Mouse (Mus musculus) stomach, embryonic 16.5 days (tissue): ENCODE data around the gene Cybc1. TPM values are rescaled to one million over a fixed set of nuclear protein-coding genes. Genes with fewer than 3 reads are reported as not detected.

Source experiments
- ATAC-seq: fragments of 200-750 bp; cut with Nextera tagmentation; 2 replicates; pipeline ENCODE4 v1.8.0; 2017; ENCODE audit warnings: moderate number of reproducible peaks, moderate TSS enrichment; ENCODE audit not compliant: insufficient read depth, low FRiP score
- H3K27ac ChIP-seq: fragments of 300-500 bp; sonication (generic); 2 replicates; pipeline ENCODE4 v1.5.1; 2014; ENCODE audit warnings: low read length
- H3K27me3 ChIP-seq: fragments of 300-500 bp; sonication (generic); 2 replicates; pipeline ENCODE4 v1.6.1; 2014; ENCODE audit warnings: low read length, control low read depth, mixed read lengths; ENCODE audit not compliant: control insufficient read depth, insufficient read depth
- H3K36me3 ChIP-seq: fragments of 300-500 bp; sonication (generic); 2 replicates; pipeline ENCODE4 v1.6.1; 2014; ENCODE audit warnings: low read length; ENCODE audit not compliant: control insufficient read depth, insufficient read depth
- H3K4me1 ChIP-seq: fragments of 300-500 bp; sonication (generic); 2 replicates; pipeline ENCODE4 v1.6.1; 2014; ENCODE audit warnings: low read length, control low read depth, mixed read lengths; ENCODE audit not compliant: control insufficient read depth, insufficient read depth
- H3K4me2 ChIP-seq: fragments of 300-500 bp; sonication (generic); 2 replicates; pipeline ENCODE4 v1.6.1; 2014; ENCODE audit warnings: low read depth, low read length, mixed read lengths
- H3K4me3 ChIP-seq: fragments of 300-500 bp; sonication (generic); replicated peaks from 2 replicates; pipeline ENCODE4 v1.5.1; 2014; ENCODE audit warnings: mild to moderate bottlenecking, low read length
- H3K9ac ChIP-seq: fragments of 300-500 bp; sonication (generic); 2 replicates; pipeline ENCODE4 v1.6.1; 2014; ENCODE audit warnings: low read length
- H3K9me3 ChIP-seq: fragments of 300-500 bp; sonication (generic); replicated peaks from 2 replicates; pipeline ENCODE4 v1.6.1; 2016; ENCODE audit warnings: low read length, control low read depth; ENCODE audit not compliant: control insufficient read depth
- WGBS: fragments of 180-500 bp; shearing (Covaris S2); extraction: QIAGEN DNeasy Blood & Tissue Kit; methylation state at CpG from one replicate; pipeline ENCODE4 v1.1.7; 2014; 5-methylcytosine and 5-hydroxymethylcytosine counted together
- polyA plus RNA-seq: library from polyadenylated mRNA; unstranded; fragments of >200 nt; fragmentation: Nextera tagmentation; extraction: Ambion mirVana; gene quantifications from 2 replicates; pipeline ENCODE4 v1.2.1, GENCODE M21; 2015

Cybc1 gene
- polyA plus RNA-seq, 1 experiment from 2014 or later: 37.9 TPM

DNA sequence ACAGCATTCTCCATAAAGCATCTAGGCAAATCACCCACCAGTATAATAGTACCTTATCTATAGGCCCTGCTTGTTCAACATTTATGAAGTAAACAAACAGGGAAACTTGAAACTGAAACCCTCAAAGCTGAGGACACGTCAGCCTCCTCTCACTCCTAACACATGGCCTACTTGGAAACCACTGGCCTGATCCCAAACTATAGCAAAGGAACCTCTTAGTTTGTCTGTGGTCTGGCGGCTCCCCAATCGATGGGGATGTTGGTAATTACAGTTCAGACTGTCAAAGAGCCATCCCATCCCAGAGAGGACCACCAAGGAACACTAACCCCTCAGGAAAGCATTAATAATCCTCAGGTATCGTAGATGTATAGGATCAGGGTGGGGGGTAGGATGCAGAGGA is 29.3 kb downstream of the Cybc1 start:
- Histone ChIP-seq H3K4me1 (peaks cover 4% of the 10 kb centered on the region; the same call in 1 of the 2 replicates), H3K27ac (no peak overlapping the region), H3K4me2 (no peak overlapping the region), H3K9me3 (no peaks in the 10 kb centered on the region), H3K4me3 (no peak overlapping the region), H3K9ac (no peak overlapping the region), H3K27me3 (no peaks in the 10 kb centered on the region), H3K36me3 (no peaks in the 10 kb centered on the region)
- no peak for ATAC-seq
- WGBS: 77% methylated on average over 4 of the region's 4 CpGs

DNA sequence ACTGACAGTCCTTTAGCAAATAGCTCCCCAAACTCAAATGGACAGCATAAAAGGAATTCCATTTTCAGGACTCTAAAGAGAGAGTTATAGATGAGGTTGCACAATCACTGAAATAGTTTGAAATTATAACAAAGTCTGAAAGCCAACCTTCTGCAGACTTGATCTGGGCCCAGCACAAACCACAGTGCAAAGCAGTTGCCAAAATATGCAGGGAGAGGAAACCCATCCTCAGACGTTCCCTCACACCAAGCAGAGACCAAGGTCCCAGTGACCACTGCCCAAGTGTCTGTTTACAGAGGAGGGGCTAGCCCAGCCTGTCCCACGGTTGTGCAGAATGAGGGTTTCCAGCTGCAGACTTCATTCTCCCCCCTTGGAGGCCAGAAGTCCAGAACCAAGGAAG is 30.5 kb downstream of the Cybc1 start:
- no peaks in the 10 kb centered on the region for H3K36me3 ChIP-seq
- H3K9me3 ChIP-seq: no peaks in the 10 kb centered on the region
- H3K27me3 ChIP-seq: no peaks in the 10 kb centered on the region
- H3K9ac ChIP-seq: no peak overlapping the region
- ATAC-seq: no peak
- no peak overlapping the region for H3K4me3 ChIP-seq
- peaks cover 1% of the 10 kb centered on the region; the same call in 1 of the 2 replicates for H3K4me1 ChIP-seq
- no peak overlapping the region for H3K4me2 ChIP-seq
- no peak overlapping the region for H3K27ac ChIP-seq
- WGBS: 19% methylated on average over 2 of the region's 2 CpGs

- ATAC-seq: no peak
- no peaks in the 10 kb centered on the region for H3K9me3 ChIP-seq
- no peak overlapping the region for H3K4me2 ChIP-seq
- H3K4me1 ChIP-seq: no peaks in the 10 kb centered on the region
- H3K4me3 ChIP-seq: no peak overlapping the region
- WGBS: 77% methylated on average over 3 of the region's 3 CpGs
- H3K9ac ChIP-seq: no peak overlapping the region
- H3K36me3 ChIP-seq: no peaks in the 10 kb centered on the region
- no peaks in the 10 kb centered on the region for H3K27me3 ChIP-seq
- H3K27ac ChIP-seq: no peak overlapping the region
These were observed 35.7 kb downstream of the Cybc1 start for GRCm38 (mm10) chr11:121193415-121193814.

GRCm38 (mm10) chr11:121192742-121193141 is 36.4 kb downstream of the Cybc1 start:
- H3K4me3 ChIP-seq: no peak overlapping the region
- no peak overlapping the region for H3K9ac ChIP-seq
- H3K9me3 ChIP-seq: no peaks in the 10 kb centered on the region
- no peaks in the 10 kb centered on the region for H3K27me3 ChIP-seq
- H3K36me3 ChIP-seq: no peaks in the 10 kb centered on the region
- H3K4me1 ChIP-seq: no peaks in the 10 kb centered on the region
- no peak overlapping the region for H3K4me2 ChIP-seq
- 68% methylated on average over 2 of the region's 2 CpGs for WGBS
- no peak overlapping the region for H3K27ac ChIP-seq
- ATAC-seq: no peak

- no peaks in the 10 kb centered on the region for H3K27me3 ChIP-seq
- H3K4me2 ChIP-seq: no peak overlapping the region
- H3K9me3 ChIP-seq: no peaks in the 10 kb centered on the region
- ATAC-seq: no peak
- WGBS: 82% methylated on average over 3 of the region's 3 CpGs
- H3K4me1 ChIP-seq: no peaks in the 10 kb centered on the region
- no peak overlapping the region for H3K27ac ChIP-seq
- H3K4me3 ChIP-seq: no peak overlapping the region
- H3K36me3 ChIP-seq: no peaks in the 10 kb centered on the region
- H3K9ac ChIP-seq: no peak overlapping the region
These were observed 39.4 kb downstream of the Cybc1 start for GRCm38 (mm10) chr11:121189681-121190080.

DNA sequence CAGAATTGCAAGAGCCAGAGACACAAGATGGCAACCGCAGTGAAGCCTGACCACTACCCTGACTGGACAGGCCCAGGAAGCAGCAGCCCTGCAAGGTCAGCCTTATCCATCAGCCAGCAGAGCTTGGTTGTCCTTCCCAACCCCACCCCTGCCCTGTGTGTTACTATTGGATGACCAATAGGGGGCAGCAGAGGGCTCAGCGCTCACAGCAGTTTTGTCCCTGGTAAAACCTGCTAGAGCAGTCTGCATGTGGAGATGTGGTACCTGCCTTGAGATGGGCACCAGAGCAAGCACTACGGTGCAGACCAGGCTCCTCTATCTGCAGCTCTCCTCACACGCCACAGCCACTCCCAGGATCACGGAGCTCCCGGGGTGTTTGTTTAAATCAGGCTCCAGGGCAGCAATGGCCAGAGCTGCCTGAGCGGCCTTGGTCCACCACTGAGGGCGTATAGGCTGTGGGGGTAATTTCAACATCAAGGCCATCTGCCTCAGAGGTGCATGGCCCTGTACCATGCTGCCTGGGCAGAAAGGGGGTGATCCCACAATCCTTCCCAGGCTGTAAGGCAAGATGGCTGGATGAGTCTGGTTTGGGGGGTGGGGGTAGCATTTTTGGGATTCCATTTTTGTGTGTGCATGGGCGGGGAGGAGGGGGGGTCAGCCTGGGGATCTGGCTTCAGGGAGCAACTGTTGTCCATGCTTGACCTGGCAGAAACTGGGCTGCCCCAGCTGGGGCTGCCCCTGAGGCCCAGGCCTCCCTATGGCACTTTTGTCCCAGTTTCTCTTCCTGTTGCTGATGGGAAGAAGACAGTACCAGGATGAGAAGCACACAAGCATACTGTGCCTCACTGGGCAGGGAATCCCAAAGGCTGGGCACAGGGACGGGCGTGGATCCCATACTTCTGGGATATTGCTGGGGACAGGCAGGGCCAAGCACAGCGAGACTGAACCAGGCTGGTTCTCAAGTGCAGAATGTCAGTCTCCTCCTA is 52.5 kb downstream of the Cybc1 start:
- WGBS: 48% methylated on average over 12 of the region's 12 CpGs
- Histone ChIP-seq H3K27me3 (no peaks in the 10 kb centered on the region), H3K9me3 (no peaks in the 10 kb centered on the region), H3K4me1 (no peaks in the 10 kb centered on the region), H3K36me3 (no peaks in the 10 kb centered on the region), H3K4me2 (no peak overlapping the region), H3K4me3 (no peak overlapping the region), H3K27ac (no peak overlapping the region), H3K9ac (no peak overlapping the region)
- peak; percentile 59; the same call in 1 of the 2 replicates for ATAC-seq

- no peak overlapping the region for H3K4me2 ChIP-seq
- H3K9me3 ChIP-seq: no peaks in the 10 kb centered on the region
- no peak for ATAC-seq
- WGBS: 54% methylated on average over 3 of the region's 3 CpGs
- H3K27ac ChIP-seq: no peak overlapping the region
- no peak overlapping the region for H3K4me3 ChIP-seq
- H3K27me3 ChIP-seq: no peaks in the 10 kb centered on the region
- no peaks in the 10 kb centered on the region for H3K4me1 ChIP-seq
- no peak overlapping the region for H3K9ac ChIP-seq
- no peaks in the 10 kb centered on the region for H3K36me3 ChIP-seq
These were observed 54.9 kb downstream of the Cybc1 start for GRCm38 (mm10) chr11:121174234-121174633.

DNA sequence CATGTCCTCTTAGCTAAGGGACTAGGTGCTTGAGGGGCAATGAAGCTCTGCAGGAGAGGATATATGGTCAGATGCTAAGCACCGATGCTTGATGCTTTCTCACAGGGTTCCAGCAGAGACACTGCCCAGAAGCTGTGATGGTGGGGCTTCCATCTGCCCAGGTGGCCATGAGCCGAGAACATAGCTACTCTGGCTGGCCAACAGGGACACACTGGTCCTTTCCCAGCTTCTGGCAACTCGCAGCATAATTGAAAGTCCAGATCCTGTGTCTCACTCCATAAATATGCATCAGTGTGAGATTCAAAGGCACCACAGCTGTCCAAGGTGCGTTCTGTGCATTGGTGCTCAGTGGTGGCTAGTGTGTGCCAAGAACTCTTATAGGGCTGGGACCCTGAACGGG is 55.9 kb downstream of the Cybc1 start:
- no peak for ATAC-seq
- no peaks in the 10 kb centered on the region for H3K27me3 ChIP-seq
- 84% methylated on average over 5 of the region's 5 CpGs for WGBS
- no peaks in the 10 kb centered on the region for H3K36me3 ChIP-seq
- H3K4me2 ChIP-seq: no peak overlapping the region
- H3K4me1 ChIP-seq: no peaks in the 10 kb centered on the region
- H3K4me3 ChIP-seq: no peak overlapping the region
- H3K9ac ChIP-seq: no peak overlapping the region
- no peak overlapping the region for H3K27ac ChIP-seq
- H3K9me3 ChIP-seq: no peaks in the 10 kb centered on the region
